Mouse (Mus musculus) lung, postnatal 0 days (tissue): ENCODE data around the gene Chit1.

Source experiments
- CTCF ChIP-seq: IDR thresholded peaks from 2 replicates; pipeline ENCODE4 v1.5.1; 2016; ENCODE audit warnings: antibody characterized with exemption, mild to moderate bottlenecking
- EP300 ChIP-seq: IDR thresholded peaks from 2 replicates; pipeline ENCODE4 v1.6.1; 2016; ENCODE audit warnings: antibody characterized with exemption, mild to moderate bottlenecking, control low read depth

DNA sequence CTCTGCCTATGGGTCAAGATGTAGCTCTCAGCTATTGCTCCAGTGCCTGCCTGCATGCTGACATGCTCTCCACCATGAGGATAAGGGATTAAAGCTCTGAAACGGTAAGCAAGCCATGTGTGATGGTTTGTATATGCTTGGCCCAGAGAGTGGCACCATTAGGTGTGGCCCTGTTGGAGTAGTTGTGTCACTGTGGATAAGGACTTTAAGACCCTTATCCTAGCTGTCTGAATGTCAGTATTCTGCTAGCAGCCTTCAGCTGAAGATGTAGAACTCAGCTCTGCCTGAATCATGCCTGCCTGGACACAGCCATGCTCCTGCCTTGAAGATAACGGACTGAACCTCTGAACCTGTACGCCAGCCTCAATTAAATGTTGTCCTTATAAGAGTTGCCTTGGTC, 55.5 kb downstream of the Chit1 start:
- TF ChIP-seq CTCF (no peak), EP300 (no peak)
